Mouse (Mus musculus) brain, embryonic 14.5 days (tissue): ENCODE measurements around the gene Krt2.

Experiments used
- CTCF ChIP-seq: fragments of 200-500 bp; IDR thresholded peaks from 2 replicates; pipeline ENCODE4 v1.5.1; 2012; ENCODE audit warnings: inconsistent platforms, mild to moderate bottlenecking, moderate library complexity, borderline replicate concordance; ENCODE audit not compliant: insufficient read depth, insufficient read length; ENCODE audit errors: extremely low read depth
- POLR2A ChIP-seq: fragments of 200-500 bp; IDR thresholded peaks from 2 replicates; pipeline ENCODE4 v1.6.1; 2012; ENCODE audit warnings: mild to moderate bottlenecking, inconsistent platforms, borderline replicate concordance; ENCODE audit not compliant: poor library complexity, insufficient read depth, insufficient read length, severe bottlenecking; ENCODE audit errors: extremely low read depth

DNA sequence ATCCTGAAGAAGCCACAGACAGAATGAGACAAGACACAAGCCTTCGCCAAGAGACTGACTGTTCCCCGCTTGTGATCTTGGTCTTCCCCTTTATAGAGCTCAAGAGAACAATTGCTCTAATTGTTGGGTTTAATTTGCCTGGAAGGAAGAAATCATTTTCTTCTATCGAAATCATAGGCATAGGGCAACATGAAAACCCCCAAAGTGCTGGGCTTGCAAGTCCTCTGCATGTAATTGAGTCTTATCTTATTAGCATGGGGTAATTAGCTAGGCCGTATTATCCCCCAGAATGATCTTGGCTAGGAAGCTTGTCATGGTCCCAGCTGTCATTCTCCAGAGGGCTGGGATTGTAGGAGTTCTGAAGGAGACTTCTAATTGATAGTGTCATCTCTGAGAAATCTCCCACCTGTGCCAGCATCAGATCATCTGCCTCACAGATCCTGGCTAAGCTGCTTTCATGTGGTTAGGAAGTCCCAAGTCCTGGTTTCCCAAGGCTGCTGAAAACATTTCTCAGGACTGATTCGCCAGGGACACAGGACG lies 15.6 kb downstream of the Krt2 start, which contains the start of gene Krt73:
- TF ChIP-seq POLR2A (no peak), CTCF (no peak)
